Mouse (Mus musculus) frontal cortex, postnatal 14 days (tissue): ENCODE data around the gene Cpn1.

Source experiments
- DNase-seq, 2 experiments: peaks; one replicate each; pipeline ENCODE4 v3.0.0; 2022; ENCODE audit warnings: low spot score in 2 of 2

Gene Cpn1

DNA sequence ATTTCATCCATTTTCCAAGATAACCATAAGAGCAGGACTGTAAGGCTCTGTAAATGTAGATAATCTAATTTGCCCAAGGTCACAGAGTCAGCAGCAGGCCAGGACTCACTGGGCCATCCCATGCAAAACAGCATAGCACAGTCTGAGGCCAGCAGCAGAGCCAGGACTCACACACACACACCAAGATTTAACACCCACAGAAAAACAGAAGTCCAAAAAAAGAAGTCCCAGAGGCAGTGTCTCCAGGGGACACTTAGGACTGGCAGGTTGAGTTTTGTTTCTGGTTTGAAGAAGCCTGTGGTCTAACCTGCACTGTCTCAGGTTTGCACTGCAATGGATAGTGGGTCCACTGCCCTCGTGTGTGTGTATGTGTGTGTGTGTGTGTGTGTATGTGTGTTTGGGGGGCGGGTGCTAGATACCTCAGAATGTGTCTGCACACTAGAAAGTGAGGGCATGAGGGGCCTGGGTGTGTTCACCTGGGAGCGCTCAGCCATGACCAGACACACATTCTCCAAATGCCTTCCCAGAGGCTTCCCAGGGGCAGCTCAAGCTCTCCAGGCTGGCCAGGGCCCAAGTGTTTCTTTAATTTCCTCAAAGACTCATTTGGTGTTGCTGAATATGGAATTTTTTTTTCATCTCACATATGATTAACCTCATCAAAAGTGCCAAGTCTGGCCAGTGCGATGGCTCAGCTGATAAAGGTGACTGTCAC is 73.4 kb downstream of the Cpn1 start:
- DNase-seq, result no peak

- no peak for DNase-seq
These were observed 79.9 kb downstream of the Cpn1 start for GRCm38 (mm10) chr19:43906492-43906891.
